Mouse (Mus musculus): ENCODE results near the gene Cox7a2. TPM values are rescaled to one million over a fixed set of nuclear protein-coding genes. Genes with fewer than 3 reads are reported as not detected.

Gene Cox7a2
- 90.4 to 112 TPM (median 98.3 TPM) in 4 replicates for total RNA-seq (2023; ENCODE audit: inconsistent age)

GRCm38 (mm10) chr9:79759385-79760005 lies at the start of gene Cox7a2:
Cox7a2 (minus strand) TSS chr9:79759878.

GRCm38 (mm10) chr9:79792841-79793835 lies 33.5 kb upstream of the Cox7a2 start, which contains the start of gene Tmem30a:
Tmem30a (minus strand) TSS chr9:79793507.

GRCm38 (mm10) chr9:79718481-79719370 lies 41.0 kb downstream of the Cox7a2 start, which contains the start of gene Col12a1:
Col12a1 (minus strand) TSS chr9:79718831.

Other genes starting within 250 kb of the Cox7a2 start
- 0.12 TPM in 1 of 4 replicates, not detected in the others for gene Col12a1, start 41.0 kb downstream of the Cox7a2 start, total RNA-seq (2023; ENCODE audit: inconsistent age)
- 70.0 to 74.3 TPM (median 71.6 TPM) in 4 replicates for gene Tmem30a, start 33.6 kb upstream of the Cox7a2 start, total RNA-seq (2023; ENCODE audit: inconsistent age)